Mouse (Mus musculus): ENCODE results near the gene Nr4a3.

- TF ChIP-seq CTCF (IDR thresholded peaks at IDR 0.05; ENCODE audit: borderline replicate concordance, extremely low read depth, insufficient read depth, insufficient read length) (no peak), POLR2A (IDR thresholded peaks at IDR 0.05; ENCODE audit: borderline replicate concordance, extremely low read depth, insufficient read depth, insufficient read length, poor library complexity, severe bottlenecking) (no peak)
Observed at GRCm38 (mm10) chr4:48064311-48064710, 19.4 kb downstream of the Nr4a3 start.
